Mouse (Mus musculus) neural tube, embryonic 12.5 days (tissue): Measurements from ENCODE around the gene Olfr571. TPM values are rescaled to one million over a fixed set of nuclear protein-coding genes. Genes with fewer than 3 reads are reported as not detected.

Source experiments
- ATAC-seq: fragments of 200-750 bp; cut with Nextera tagmentation; 2 replicates; pipeline ENCODE4 v1.8.0; 2017; ENCODE audit warnings: low read depth, mild to moderate bottlenecking, moderate TSS enrichment, moderate library complexity; ENCODE audit not compliant: low FRiP score
- H3K27ac ChIP-seq: fragments of 300-500 bp; sonication (generic); 2 replicates; pipeline ENCODE4 v1.5.1; 2016
- H3K27me3 ChIP-seq: fragments of 300-500 bp; sonication (generic); replicated peaks from 2 replicates; pipeline ENCODE4 v1.6.1; 2016; ENCODE audit warnings: mild to moderate bottlenecking
- H3K36me3 ChIP-seq: fragments of 300-500 bp; sonication (generic); 2 replicates; pipeline ENCODE4 v1.6.1; 2016; ENCODE audit warnings: mild to moderate bottlenecking
- H3K4me1 ChIP-seq: fragments of 300-500 bp; sonication (generic); 2 replicates; pipeline ENCODE4 v1.6.1; 2016
- H3K4me2 ChIP-seq: fragments of 300-500 bp; sonication (generic); replicated peaks from 2 replicates; pipeline ENCODE4 v1.6.1; 2016; ENCODE audit warnings: mild to moderate bottlenecking
- H3K4me3 ChIP-seq: fragments of 300-500 bp; sonication (generic); 2 replicates; pipeline ENCODE4 v1.5.1; 2016
- H3K9ac ChIP-seq: fragments of 300-500 bp; sonication (generic); 2 replicates; pipeline ENCODE4 v1.6.1; 2016; ENCODE audit warnings: mild to moderate bottlenecking
- H3K9me3 ChIP-seq: fragments of 300-500 bp; sonication (generic); 2 replicates; pipeline ENCODE4 v1.6.1; 2016; ENCODE audit warnings: mild to moderate bottlenecking
- WGBS: fragments of 180-500 bp; shearing (Covaris S2); methylation state at CpG from one replicate; pipeline ENCODE4 v1.1.7; 2016; 5-methylcytosine and 5-hydroxymethylcytosine counted together
- polyA plus RNA-seq: library from polyadenylated mRNA; unstranded; fragments of >200 nt; fragmentation: Nextera tagmentation; extraction: Ambion mirVana; gene quantifications from 2 replicates; pipeline ENCODE4 v1.2.1, GENCODE M21; 2016

Gene Olfr571
- polyA plus RNA-seq, 1 experiment from 2014 or later, result not detected

DNA sequence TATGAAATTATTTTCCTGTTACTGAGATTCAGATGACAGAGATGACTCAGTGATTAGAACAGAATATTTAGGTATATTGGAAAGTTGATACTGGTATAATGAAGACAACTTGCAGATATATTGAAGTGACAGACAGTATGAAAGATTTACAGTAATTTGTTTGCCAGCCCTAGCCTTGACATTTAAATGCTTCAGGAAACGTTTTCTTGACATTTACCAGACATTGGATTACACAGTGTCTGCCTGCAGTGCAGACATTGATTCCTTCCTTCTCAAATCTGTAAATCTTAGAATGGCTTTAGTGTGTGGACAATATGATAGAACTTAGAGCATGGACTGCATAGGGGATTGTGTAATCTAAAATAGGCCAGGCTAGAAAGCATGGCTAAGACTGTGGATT lies 2.1 kb downstream of the Olfr571 start:
- Histone ChIP-seq H3K4me2 (no peak overlapping the region), H3K27me3 (no peaks in the 10 kb centered on the region), H3K9me3 (no peaks in the 10 kb centered on the region), H3K9ac (no peak overlapping the region), H3K27ac (no peak overlapping the region), H3K36me3 (no peaks in the 10 kb centered on the region), H3K4me3 (no peak overlapping the region), H3K4me1 (no peaks in the 10 kb centered on the region)
- ATAC-seq, result no peak
- WGBS, result 54% methylated on average over 1 of the region's 1 CpGs

- 70% methylated on average over 3 of the region's 3 CpGs for WGBS
- Histone ChIP-seq H3K4me2 (no peak within 1 kb of the TSS), H3K9ac (no peak within 1 kb of the TSS), H3K36me3 (no peaks in the 10 kb centered on the region), H3K9me3 (no peaks in the 10 kb centered on the region), H3K27ac (no peak within 1 kb of the TSS), H3K4me3 (no peak within 1 kb of the TSS), H3K4me1 (no peaks in the 10 kb centered on the region), H3K27me3 (no peaks in the 10 kb centered on the region)
- no peak for ATAC-seq
Observed at GRCm38 (mm10) chr7:102890782-102891181, 26.6 kb downstream of the Olfr571 start, which contains the start of gene Olfr569. Gene Olfr569 (minus strand): TSS chr7:102890882.

DNA sequence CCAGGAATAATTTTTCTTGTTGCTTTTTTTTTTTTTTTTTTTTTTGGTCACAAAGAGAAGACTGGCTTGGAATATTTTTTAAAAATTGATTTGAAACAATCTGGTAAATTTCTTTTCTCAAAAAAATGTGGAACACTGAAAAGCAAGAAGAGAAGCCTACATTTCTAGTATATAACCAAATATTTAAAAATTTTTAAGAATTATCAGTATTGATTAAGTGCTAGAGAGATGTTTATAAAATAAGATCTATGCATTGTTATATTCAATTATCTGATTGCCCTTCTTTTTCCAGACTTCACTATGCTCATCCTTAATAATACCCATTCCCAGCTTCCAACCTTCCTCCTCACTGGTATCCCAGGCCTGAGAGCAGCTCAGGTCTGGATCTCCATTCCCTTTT lies 40.5 kb downstream of the Olfr571 start, which contains the start of gene Olfr568:
TSS of gene Olfr568 (plus strand) at position 301 of the 400 bp plus-strand sequence.
- no peaks in the 10 kb centered on the region for H3K9me3 ChIP-seq
- H3K27me3 ChIP-seq, result no peaks in the 10 kb centered on the region
- no peaks in the 10 kb centered on the region for H3K36me3 ChIP-seq
- H3K4me1 ChIP-seq, result no peaks in the 10 kb centered on the region
- no peak for ATAC-seq
- H3K27ac ChIP-seq, result no peak within 1 kb of the TSS
- H3K4me3 ChIP-seq, result no peak within 1 kb of the TSS
- no peak within 1 kb of the TSS for H3K4me2 ChIP-seq
- H3K9ac ChIP-seq, result no peak within 1 kb of the TSS

GRCm38 (mm10) chr7:102858665-102859064 lies 58.7 kb downstream of the Olfr571 start, which contains the start of gene Olfr566:
Gene Olfr566 (minus strand): TSS chr7:102858765.
- H3K36me3 ChIP-seq, result no peaks in the 10 kb centered on the region
- no peaks in the 10 kb centered on the region for H3K9me3 ChIP-seq
- no peak within 1 kb of the TSS for H3K4me3 ChIP-seq
- no peak within 1 kb of the TSS for H3K27ac ChIP-seq
- no peaks in the 10 kb centered on the region for H3K4me1 ChIP-seq
- ATAC-seq, result no peak
- H3K27me3 ChIP-seq, result no peaks in the 10 kb centered on the region
- WGBS, result 86% methylated on average over 1 of the region's 1 CpGs
- H3K4me2 ChIP-seq, result no peak within 1 kb of the TSS
- no peak within 1 kb of the TSS for H3K9ac ChIP-seq

DNA sequence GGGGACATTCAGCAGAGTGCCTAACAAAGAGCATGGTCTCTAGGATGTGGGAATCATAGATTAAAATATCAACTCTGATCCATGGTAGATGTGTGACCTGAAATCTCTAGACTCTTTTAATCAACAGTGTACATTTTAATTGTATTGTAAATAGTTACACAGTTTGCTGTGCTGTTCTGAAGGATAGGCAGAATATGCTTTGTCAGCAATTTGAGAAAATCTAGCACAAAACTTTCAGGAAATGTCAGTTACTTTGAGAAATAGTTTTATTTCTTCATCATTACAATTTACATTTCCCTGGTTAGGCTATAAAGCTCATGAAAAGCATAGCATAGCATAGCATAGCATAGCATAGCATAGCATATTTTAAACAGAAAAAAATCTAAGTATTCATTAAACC lies 61.5 kb downstream of the Olfr571 start:
- Histone ChIP-seq H3K9ac (no peak overlapping the region), H3K27ac (no peak overlapping the region), H3K9me3 (no peaks in the 10 kb centered on the region), H3K4me2 (no peak overlapping the region), H3K4me3 (no peak overlapping the region), H3K4me1 (no peaks in the 10 kb centered on the region), H3K36me3 (no peaks in the 10 kb centered on the region), H3K27me3 (no peaks in the 10 kb centered on the region)
- no peak for ATAC-seq

Other genes starting within 250 kb of the Olfr571 start
- gene Trim68, start 230.2 kb downstream of the Olfr571 start, polyA plus RNA-seq, result 10.8 and 12.4 TPM in 2 replicates
- not detected in 2 replicates for gene Olfr557, start 221.6 kb downstream of the Olfr571 start, polyA plus RNA-seq
- 1.3 and 1.8 TPM in 2 replicates for gene Olfr558, start 215.3 kb downstream of the Olfr571 start, polyA plus RNA-seq
- gene Olfr33, start 198.5 kb downstream of the Olfr571 start, polyA plus RNA-seq, result 0.08 TPM in 1 of 2 replicates, not detected in the other
- gene Olfr559, start 190.0 kb downstream of the Olfr571 start, polyA plus RNA-seq, result 0.20 TPM in 1 of 2 replicates, not detected in the other
- not detected in 2 replicates for gene Olfr560, start 158.2 kb downstream of the Olfr571 start, polyA plus RNA-seq
- 0.19 and 0.48 TPM in 2 replicates for gene Olfr78, start 158.1 kb downstream of the Olfr571 start, polyA plus RNA-seq
- gene Olfr561, start 146.3 kb downstream of the Olfr571 start, polyA plus RNA-seq, result 0.13 and 0.18 TPM in 2 replicates
- gene Olfr564, start 114.1 kb downstream of the Olfr571 start, polyA plus RNA-seq, result not detected in 2 replicates
- gene Olfr566, start 58.8 kb downstream of the Olfr571 start, polyA plus RNA-seq, result not detected in 2 replicates
- not detected in 2 replicates for gene Olfr568, start 40.4 kb downstream of the Olfr571 start, polyA plus RNA-seq
- not detected in 2 replicates for gene Olfr569, start 26.7 kb downstream of the Olfr571 start, polyA plus RNA-seq
- not detected in 2 replicates for gene Olfr570, start 23.0 kb downstream of the Olfr571 start, polyA plus RNA-seq
- gene Olfr572, start 6.9 kb upstream of the Olfr571 start, polyA plus RNA-seq, result not detected in 2 replicates
- gene Olfr573-ps1, start 25.0 kb upstream of the Olfr571 start, polyA plus RNA-seq, result not detected in 2 replicates
- not detected in 2 replicates for gene Olfr574, start 30.9 kb upstream of the Olfr571 start, polyA plus RNA-seq
- not detected in 2 replicates for gene Olfr575, start 41.2 kb upstream of the Olfr571 start, polyA plus RNA-seq
- not detected in 2 replicates for gene Olfr576, start 45.1 kb upstream of the Olfr571 start, polyA plus RNA-seq
- gene Olfr577, start 58.4 kb upstream of the Olfr571 start, polyA plus RNA-seq, result not detected in 2 replicates
- gene Olfr578, start 71.8 kb upstream of the Olfr571 start, polyA plus RNA-seq, result not detected in 2 replicates
- not detected in 2 replicates for gene Olfr582, start 120.5 kb upstream of the Olfr571 start, polyA plus RNA-seq
- gene Olfr583, start 133.8 kb upstream of the Olfr571 start, polyA plus RNA-seq, result not detected in 2 replicates
- gene Olfr584, start 164.3 kb upstream of the Olfr571 start, polyA plus RNA-seq, result not detected in 2 replicates
- not detected in 2 replicates for gene Olfr585, start 180.2 kb upstream of the Olfr571 start, polyA plus RNA-seq
- gene Olfr586, start 208.1 kb upstream of the Olfr571 start, polyA plus RNA-seq, result not detected in 2 replicates
- not detected in 2 replicates for gene Olfr588-ps1, start 223.3 kb upstream of the Olfr571 start, polyA plus RNA-seq
- not detected in 2 replicates for gene Olfr589, start 238.8 kb upstream of the Olfr571 start, polyA plus RNA-seq